Mouse (Mus musculus) heart, embryonic 11.5 days (tissue): ENCODE measurements at regions not wholly inside any gene's neighbourhood (a gene's known extent, or its start where the extent isn't known, plus 50 kb on each side); places are given as distances from the start of the nearest gene placed in this dataset.

Experiments used
- ATAC-seq: fragments of 200-750 bp; cut with Nextera tagmentation; replicated peaks from 2 replicates; pipeline ENCODE4 v1.8.0; 2017; ENCODE audit warnings: moderate library complexity; ENCODE audit not compliant: insufficient number of reproducible peaks, low FRiP score, low TSS enrichment
- H3K27ac ChIP-seq: fragments of 300-500 bp; sonication (generic); 2 replicates; pipeline ENCODE4 v1.5.1; 2014; ENCODE audit warnings: mild to moderate bottlenecking, low read depth, low read length
- H3K27me3 ChIP-seq: fragments of 300-500 bp; sonication (generic); 2 replicates; pipeline ENCODE4 v1.6.1; 2014; ENCODE audit warnings: mild to moderate bottlenecking, low read length, mixed read lengths; ENCODE audit not compliant: control insufficient read depth, insufficient read depth
- H3K36me3 ChIP-seq: fragments of 300-500 bp; sonication (generic); 2 replicates; pipeline ENCODE4 v1.6.1; 2014; ENCODE audit warnings: mild to moderate bottlenecking, low read length, moderate library complexity, mixed read lengths; ENCODE audit not compliant: control insufficient read depth, insufficient read depth
- H3K4me1 ChIP-seq: fragments of 300-500 bp; sonication (generic); 2 replicates; pipeline ENCODE4 v1.6.1; 2014; ENCODE audit warnings: low read length; ENCODE audit not compliant: control insufficient read depth, insufficient read depth
- H3K4me2 ChIP-seq: fragments of 300-500 bp; sonication (generic); 2 replicates; pipeline ENCODE4 v1.6.1; 2014; ENCODE audit warnings: mild to moderate bottlenecking, moderate library complexity
- H3K4me3 ChIP-seq: fragments of 300-500 bp; sonication (generic); 2 replicates; pipeline ENCODE4 v1.5.1; 2014; ENCODE audit warnings: low read depth, low read length
- H3K9ac ChIP-seq: fragments of 300-500 bp; sonication (generic); 2 replicates; pipeline ENCODE4 v1.6.1; 2014; ENCODE audit warnings: mild to moderate bottlenecking, low read depth, low read length, moderate library complexity
- H3K9me3 ChIP-seq: fragments of 300-500 bp; sonication (generic); replicated peaks from 2 replicates; pipeline ENCODE4 v1.6.1; 2016; ENCODE audit warnings: low read length; ENCODE audit not compliant: control insufficient read depth
- WGBS: fragments of 180-500 bp; shearing (Covaris S2); extraction: QIAGEN DNeasy Blood & Tissue Kit; methylation state at CpG from one replicate; pipeline ENCODE4 v1.1.7; 2014; ENCODE audit not compliant: insufficient replicate concordance; 5-methylcytosine and 5-hydroxymethylcytosine counted together

DNA sequence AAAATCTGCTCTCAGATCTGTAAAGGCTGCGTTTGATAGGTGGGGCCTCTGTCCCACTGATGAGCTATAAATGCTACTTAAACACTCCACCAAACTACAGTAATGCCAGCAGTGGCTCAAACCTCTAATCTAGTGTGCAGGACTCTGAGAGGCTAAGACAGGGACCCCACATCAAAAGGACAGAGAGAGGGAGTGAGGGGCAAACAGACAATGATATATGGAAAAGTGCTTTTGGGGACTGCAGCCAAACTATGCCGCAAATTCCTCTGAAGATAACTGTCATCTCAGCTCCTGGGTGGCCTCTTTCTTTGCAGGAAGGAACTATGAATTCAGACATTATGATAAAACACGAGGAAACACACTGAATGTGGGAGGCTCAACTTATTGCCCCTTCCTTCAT lies 138.9 kb upstream of the Ddit4l start:
- Histone ChIP-seq H3K4me2 (no peak overlapping the region), H3K9ac (no peak overlapping the region), H3K4me3 (no peak overlapping the region), H3K9me3 (no peaks in the 10 kb centered on the region), H3K27me3 (no peaks in the 10 kb centered on the region), H3K36me3 (no peaks in the 10 kb centered on the region), H3K4me1 (no peaks in the 10 kb centered on the region), H3K27ac (no peak overlapping the region)
- WGBS, result 49% methylated on average over 3 of the region's 3 CpGs
- no peak for ATAC-seq

DNA sequence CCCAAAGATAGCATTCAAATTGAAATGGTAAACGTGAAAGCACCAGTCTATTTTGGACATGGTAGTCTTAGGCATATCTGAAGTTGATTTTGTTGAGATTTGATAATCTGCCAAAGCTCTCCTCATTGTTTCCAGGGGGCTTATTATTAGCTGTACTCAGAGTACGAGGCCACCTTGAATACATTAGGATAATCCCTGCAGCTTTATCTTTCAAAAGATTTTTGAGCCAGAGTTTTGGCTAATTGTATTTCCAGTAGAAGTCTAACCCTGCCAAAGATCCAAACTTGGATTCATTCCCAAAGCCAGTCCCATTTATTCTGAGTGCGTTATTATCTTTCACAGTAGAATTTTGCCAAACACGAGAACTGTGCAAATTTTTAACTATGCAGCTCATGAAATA lies 138.4 kb upstream of the Ddit4l start:
- Histone ChIP-seq H3K9me3 (no peaks in the 10 kb centered on the region), H3K4me1 (no peaks in the 10 kb centered on the region), H3K27me3 (no peaks in the 10 kb centered on the region), H3K4me2 (no peak overlapping the region), H3K36me3 (no peaks in the 10 kb centered on the region), H3K4me3 (no peak overlapping the region), H3K27ac (no peak overlapping the region), H3K9ac (no peak overlapping the region)
- no peak for ATAC-seq
- 60% methylated on average over 4 of the region's 4 CpGs for WGBS

- Histone ChIP-seq H3K4me1 (no peaks in the 10 kb centered on the region), H3K4me2 (no peak overlapping the region), H3K36me3 (no peaks in the 10 kb centered on the region), H3K9me3 (no peaks in the 10 kb centered on the region), H3K4me3 (no peak overlapping the region), H3K9ac (no peak overlapping the region), H3K27me3 (no peaks in the 10 kb centered on the region), H3K27ac (no peak overlapping the region)
- no peak for ATAC-seq
Observed at GRCm38 (mm10) chr3:137489592-137489991, 131.8 kb upstream of the Ddit4l start.

- Histone ChIP-seq H3K27ac (no peak overlapping the region), H3K27me3 (no peaks in the 10 kb centered on the region), H3K4me3 (no peak overlapping the region), H3K36me3 (no peaks in the 10 kb centered on the region), H3K9me3 (no peaks in the 10 kb centered on the region), H3K9ac (no peak overlapping the region), H3K4me1 (no peaks in the 10 kb centered on the region), H3K4me2 (no peak overlapping the region)
- 97% methylated on average over 1 of the region's 1 CpGs for whole genome bisulfite sequencing
- no peak for ATAC-seq
Observed at GRCm38 (mm10) chr3:137491508-137492019, 129.8 kb upstream of the Ddit4l start.

GRCm38 (mm10) chr3:137498343-137498742 lies 123.1 kb upstream of the Ddit4l start:
- H3K9me3 ChIP-seq, result no peaks in the 10 kb centered on the region
- 63% methylated on average over 3 of the region's 3 CpGs for WGBS
- no peaks in the 10 kb centered on the region for H3K36me3 ChIP-seq
- H3K27me3 ChIP-seq, result no peaks in the 10 kb centered on the region
- no peaks in the 10 kb centered on the region for H3K4me1 ChIP-seq
- ATAC-seq, result no peak
- no peak overlapping the region for H3K9ac ChIP-seq
- H3K27ac ChIP-seq, result no peak overlapping the region
- no peak overlapping the region for H3K4me2 ChIP-seq
- H3K4me3 ChIP-seq, result no peak overlapping the region

- H3K9me3 ChIP-seq, result no peaks in the 10 kb centered on the region
- no peak for ATAC-seq
- no peaks in the 10 kb centered on the region for H3K36me3 ChIP-seq
- no peak overlapping the region for H3K9ac ChIP-seq
- H3K4me2 ChIP-seq, result no peak overlapping the region
- no peak overlapping the region for H3K27ac ChIP-seq
- no peaks in the 10 kb centered on the region for H3K27me3 ChIP-seq
- H3K4me1 ChIP-seq, result no peaks in the 10 kb centered on the region
- H3K4me3 ChIP-seq, result no peak overlapping the region
- 78% methylated on average over 1 of the region's 1 CpGs for WGBS
Observed at GRCm38 (mm10) chr3:137511283-137511682, 110.1 kb upstream of the Ddit4l start.

DNA sequence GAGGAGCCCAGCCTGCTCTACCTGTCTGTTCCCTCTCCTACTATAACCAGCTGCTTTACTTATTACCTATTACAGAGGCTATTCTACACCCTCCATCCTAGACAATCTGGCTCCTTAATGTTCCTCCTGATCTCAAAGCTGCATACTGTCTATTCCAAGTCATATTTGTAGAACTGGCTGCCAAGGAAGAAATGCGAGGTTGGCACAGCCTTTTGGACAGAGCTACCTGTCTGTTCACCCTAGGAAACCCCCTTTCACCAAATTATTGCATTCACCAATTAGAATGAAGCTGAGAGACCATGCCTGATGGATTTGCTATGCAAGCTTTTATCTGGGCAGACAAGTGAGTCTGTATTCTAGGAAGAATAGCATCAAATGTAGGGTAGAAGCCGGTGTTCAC lies 109.0 kb upstream of the Ddit4l start:
- ATAC-seq, result no peak
- Histone ChIP-seq H3K9ac (no peak overlapping the region), H3K4me2 (no peak overlapping the region), H3K4me1 (no peaks in the 10 kb centered on the region), H3K27me3 (no peaks in the 10 kb centered on the region), H3K27ac (no peak overlapping the region), H3K9me3 (no peaks in the 10 kb centered on the region), H3K36me3 (no peaks in the 10 kb centered on the region), H3K4me3 (no peak overlapping the region)
- 80% methylated on average over 2 of the region's 2 CpGs for WGBS

DNA sequence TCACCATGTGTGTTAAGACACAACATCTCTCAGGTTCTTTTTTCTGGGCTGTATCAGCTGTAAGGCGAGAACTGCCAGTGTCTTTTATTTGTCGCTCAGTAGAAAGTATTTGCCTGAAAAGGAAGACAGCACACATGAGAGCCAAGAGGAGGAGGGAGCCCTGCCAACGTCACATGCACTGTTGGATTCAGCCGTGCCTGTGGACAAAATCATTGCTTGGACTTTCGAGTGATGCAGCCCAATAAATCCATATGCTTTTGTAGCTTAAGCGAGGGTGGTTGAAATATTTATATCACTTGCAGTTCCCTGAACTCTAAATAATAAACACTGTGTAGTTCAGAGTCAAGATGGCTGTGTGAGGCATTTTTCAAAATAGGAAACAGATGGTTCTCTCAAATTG lies 108.4 kb upstream of the Ddit4l start:
- Histone ChIP-seq H3K4me1 (no peaks in the 10 kb centered on the region), H3K9me3 (no peaks in the 10 kb centered on the region), H3K4me3 (no peak overlapping the region), H3K27ac (no peak overlapping the region), H3K4me2 (no peak overlapping the region), H3K27me3 (no peaks in the 10 kb centered on the region), H3K36me3 (no peaks in the 10 kb centered on the region), H3K9ac (no peak overlapping the region)
- 72% methylated on average over 6 of the region's 6 CpGs for WGBS
- no peak for ATAC-seq

DNA sequence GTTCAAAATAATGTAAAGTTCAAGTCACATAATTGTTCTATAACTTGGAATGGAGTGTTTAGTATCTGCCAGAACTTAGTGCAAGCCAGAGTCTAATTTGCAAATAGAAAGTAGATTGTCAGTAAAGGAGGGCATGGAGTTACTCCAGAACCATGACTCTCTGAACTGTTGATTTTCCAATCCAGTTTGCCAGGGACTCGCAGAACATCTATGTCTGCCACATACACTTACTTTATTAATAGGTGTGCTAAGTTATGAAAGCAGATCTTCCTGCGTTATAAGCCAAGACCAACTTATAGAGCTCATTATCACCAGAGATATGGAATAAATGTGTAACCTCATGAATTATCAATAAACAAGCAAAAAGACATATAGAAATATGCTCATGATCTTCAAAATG lies 107.2 kb upstream of the Ddit4l start:
- 94% methylated on average over 2 of the region's 2 CpGs for WGBS

More for the DNA sequence above, 107.2 kb upstream of the Ddit4l start:
- no peak overlapping the region for H3K4me3 ChIP-seq
- no peak for ATAC-seq
- no peak overlapping the region for H3K27ac ChIP-seq
- no peaks in the 10 kb centered on the region for H3K36me3 ChIP-seq
- H3K4me2 ChIP-seq, result no peak overlapping the region
- no peak overlapping the region for H3K9ac ChIP-seq
- no peaks in the 10 kb centered on the region for H3K9me3 ChIP-seq
- no peaks in the 10 kb centered on the region for H3K27me3 ChIP-seq
- no peaks in the 10 kb centered on the region for H3K4me1 ChIP-seq
